Mouse (Mus musculus) CH12F3 (cell line): Measurements from ENCODE around the gene Necab2.

Experiments used
- in situ Hi-C: fragments of 300-500 bp; cut with MboI; formaldehyde crosslinking; loops from 2 replicates; pipeline ENCODE4 v1.14.3; 2020; ENCODE audit warnings: low sequenced_read_pairs

Gene Necab2

DNA sequence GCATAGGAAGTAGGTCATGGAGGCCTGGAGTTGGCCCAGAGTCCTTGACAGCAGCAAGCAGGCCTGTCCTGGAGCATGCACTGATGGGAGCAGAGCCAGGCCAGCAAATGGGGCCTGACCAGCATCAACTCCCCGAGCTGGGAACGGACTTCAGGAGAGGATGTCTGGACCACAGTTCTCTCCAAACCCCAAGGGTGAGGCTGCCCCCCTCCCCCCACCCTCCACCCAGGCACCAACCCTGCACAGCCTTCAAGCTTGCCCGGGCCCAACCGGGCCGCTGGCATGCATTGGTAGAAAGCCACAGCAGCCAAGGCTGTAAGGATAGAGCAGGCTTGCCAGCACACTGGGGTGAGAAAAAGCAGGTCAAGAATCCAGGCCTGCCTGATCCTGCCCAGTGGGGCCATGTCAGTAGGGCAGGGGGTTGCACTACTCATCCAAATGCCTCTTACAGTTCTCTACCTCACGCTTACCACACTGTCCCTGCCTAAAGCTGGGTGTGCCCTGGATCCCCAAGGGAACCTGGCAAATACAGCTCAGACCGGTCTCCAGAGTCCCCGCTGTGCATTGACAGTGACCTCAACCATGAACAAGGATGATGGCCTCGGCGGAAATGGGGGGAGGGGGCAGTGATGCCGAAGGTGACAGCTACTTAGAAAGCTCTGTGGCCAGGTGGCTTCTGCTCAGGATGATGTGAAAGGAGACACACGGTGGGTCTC is 18.7 kb upstream of the Necab2 start:
- in situ Hi-C loops, result no loop called here

DNA sequence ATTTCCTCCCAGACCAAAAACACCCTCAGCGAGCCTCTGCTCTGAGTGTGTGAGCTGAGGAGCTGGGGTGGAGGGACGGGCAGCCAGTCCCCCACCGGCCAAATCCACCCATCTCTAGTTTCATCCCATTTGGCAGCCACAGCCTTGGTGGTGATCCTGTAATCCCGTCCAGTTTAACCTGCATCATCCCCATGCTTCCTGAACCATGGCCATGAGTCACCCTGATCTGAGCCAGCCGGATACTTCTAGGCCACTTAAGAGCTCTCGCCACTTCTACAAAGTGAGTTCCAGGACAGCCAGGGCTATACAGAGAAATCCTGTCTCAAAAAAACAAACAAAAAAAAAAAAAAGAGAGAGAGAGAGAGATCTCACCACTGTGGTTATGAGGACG is 18.2 kb upstream of the Necab2 start:
- in situ Hi-C loops, result no loop called here

DNA sequence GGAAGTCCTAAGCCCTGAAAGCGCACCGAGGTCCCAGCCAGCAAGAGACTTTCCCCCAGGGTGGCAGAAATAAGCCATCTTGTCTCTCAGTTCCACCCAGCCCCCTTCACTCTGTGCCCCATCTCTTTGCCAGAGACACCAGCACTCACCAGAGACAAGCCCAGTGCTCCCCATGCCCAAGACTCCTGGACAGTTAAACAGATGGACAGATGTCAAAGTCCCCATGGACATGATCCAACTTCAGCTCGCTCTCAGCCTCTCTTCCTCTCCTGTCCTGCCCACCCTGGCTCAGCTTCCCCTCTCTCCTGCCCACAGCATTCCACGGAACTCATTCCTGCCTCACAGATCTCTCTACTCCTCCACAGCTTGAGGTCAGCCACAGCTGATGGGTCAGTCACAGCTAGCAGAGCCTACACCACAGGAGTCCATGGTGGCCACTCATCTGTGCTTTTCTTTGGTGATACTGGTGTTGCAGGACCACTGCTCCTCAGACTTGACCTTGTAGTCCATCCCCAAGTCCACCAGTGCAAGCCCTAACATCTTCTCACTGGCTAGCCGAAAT is 17.7 kb upstream of the Necab2 start:
- in situ Hi-C loops, result no loop called here

DNA sequence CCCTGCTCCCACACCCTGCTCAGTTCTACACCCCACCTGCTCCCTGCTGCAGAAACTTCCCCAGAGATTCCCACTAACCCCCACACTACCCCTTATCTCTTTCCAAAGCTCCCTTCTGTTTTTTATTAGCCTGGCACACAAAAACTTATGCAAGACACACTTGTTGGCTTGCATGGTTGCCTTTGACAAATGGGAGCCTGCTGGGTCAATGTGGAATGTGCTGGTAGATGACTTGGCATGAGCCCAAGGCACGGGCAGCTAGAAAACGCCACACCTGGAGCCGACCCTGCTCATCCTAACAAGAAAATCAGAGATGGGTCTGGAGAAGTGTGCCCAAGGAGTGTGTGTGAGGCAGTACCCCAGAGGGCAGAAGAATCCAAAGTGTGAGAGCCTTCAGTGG is 17.0 kb upstream of the Necab2 start:
- in situ Hi-C loops, result no loop called here

DNA sequence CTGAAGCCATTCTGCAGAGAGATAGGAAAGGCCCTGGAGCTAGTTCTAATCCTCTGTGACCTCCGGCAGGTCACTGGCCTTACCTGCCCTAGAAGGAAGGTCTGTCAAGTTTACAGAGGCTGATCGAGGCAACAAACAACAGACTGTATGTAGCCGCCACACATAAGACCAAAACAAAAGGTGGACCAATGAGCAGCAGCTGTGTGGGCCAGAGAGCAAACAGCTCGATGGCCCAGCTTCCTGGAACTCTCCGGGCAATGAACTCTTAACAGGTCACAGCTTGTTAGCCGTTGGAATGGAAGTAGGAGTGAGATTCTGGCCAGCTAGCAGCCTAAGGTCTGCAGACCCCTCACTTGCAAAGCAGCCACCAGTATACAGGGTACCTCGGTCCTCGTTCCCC is 16.3 kb upstream of the Necab2 start:
- in situ Hi-C loops, result loop anchor here (10.0 kb wide), 1 partner anchor 65 kb away; no protein-coding TSS in a partner anchor

DNA sequence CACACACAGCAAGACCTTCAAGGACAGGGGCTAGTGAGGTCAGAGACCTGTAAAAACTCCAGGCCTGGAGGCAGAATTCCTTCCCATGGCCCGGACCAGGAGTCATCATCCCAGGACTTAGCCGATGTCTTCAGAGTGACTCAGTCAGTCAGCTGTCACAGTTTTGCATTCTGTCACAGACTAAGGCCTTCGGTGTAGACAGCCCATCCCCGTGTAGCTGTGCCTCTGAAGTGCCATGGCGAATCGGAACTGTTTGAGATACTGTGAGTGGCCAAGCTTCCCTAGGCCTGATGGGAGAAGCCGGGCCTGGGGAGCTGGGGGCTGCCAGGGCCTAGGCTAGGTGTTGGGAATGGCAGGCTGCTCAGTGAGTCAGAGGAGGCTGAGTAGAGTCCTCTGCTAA is 15.8 kb upstream of the Necab2 start:
- in situ Hi-C loops, result loop anchor here (10.0 kb wide), 1 partner anchor 64 kb away; no protein-coding TSS in a partner anchor

DNA sequence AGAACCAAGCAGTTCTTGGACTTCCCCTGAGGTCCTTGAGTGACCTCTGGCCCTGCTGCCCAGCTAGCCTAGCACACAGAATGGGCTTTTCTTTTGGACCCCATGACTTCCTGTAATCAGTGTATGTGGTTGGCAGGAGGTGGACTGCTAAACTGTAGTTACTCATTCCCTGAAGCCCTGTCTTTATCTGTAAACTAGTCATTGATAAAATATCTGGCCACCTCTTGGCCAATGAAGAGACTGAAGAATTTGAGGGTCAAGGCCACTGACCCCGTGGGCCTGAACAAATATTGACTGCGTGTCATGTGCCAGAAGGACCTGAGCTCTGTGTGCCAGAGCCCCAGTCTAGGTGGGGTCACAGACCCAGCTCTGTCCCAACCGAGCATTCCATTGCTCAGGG is 14.1 kb upstream of the Necab2 start:
- in situ Hi-C loops, result loop anchor here (10.0 kb wide), 1 partner anchor 62 kb away; no protein-coding TSS in a partner anchor

DNA sequence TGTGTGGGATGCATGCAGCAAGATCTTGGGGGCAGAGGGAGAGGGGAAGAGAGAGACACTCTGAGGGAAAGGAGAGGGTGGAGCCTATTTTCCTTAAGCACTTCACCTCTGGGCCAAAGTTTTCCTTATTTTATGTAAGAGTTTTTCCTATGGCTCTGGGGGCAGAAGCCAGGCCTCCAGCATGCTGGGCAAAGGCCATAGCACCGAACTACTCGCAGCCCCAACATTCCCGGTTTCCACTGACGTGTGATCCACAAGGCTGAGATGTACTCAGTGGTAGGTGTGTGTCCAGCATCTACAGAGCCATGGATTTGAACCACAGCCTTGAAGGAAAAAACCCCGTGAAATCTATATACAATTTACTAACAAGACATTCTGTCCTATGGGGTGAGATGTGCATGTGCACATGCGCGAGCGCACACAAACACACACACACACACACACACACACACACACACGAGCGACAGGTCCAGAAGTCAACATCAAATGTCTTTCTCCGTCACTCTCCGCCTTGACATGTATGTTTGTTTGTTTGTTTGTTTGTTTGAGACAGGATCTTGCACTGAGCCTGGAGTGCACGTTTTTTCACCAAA is 12.8 kb upstream of the Necab2 start, which contains the start of gene Osgin1:
Osgin1 (plus strand) TSS at position 543 of the 593 bp plus-strand sequence.
- in situ Hi-C loops, result loop anchor here (10.0 kb wide), 1 partner anchor 61 kb away; no protein-coding TSS in a partner anchor

DNA sequence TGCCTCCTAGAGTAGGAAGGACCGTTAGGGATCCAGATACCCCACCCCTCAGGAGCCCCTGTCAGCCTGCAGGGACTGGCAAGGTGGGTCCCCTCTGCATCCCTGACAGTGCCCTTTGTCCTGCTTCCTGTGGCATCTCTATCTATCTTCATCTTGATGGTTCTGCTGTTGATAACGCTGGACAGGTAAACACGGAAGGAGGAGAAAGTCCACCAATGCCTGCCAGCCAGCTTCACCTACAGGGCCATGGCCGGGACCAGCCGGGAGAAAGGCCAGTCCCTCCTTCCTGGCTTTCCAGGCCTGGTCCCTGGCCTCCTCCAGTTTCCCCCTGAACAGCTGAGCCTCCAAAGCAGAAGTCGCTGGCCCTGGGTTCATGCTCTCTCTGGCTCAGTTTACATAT is 11.9 kb upstream of the Necab2 start:
- in situ Hi-C loops, result loop anchor here (10.0 kb wide), 1 partner anchor 60 kb away; no protein-coding TSS in a partner anchor

DNA sequence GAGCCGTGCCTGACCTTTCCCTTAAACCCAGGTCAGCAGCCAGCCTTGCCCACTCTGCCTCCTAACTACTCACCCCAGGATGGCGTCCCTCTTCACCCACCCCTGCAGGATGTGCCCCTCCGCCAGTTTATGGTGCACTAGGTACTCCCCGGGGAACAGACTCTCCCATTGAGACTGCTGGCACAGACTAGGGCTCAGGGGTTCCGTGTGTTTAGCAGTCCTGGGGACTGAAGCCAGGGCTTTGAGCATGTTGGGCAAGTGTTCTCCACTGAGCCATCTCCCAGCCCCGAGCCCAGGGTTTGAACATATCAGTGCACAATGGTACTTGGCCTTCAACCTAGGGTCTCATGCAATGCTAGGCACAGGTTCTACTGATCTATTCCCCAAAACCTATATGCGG is 11.0 kb upstream of the Necab2 start:
- in situ Hi-C loops, result loop anchor here (10.0 kb wide), 1 partner anchor 59 kb away; no protein-coding TSS in a partner anchor

DNA sequence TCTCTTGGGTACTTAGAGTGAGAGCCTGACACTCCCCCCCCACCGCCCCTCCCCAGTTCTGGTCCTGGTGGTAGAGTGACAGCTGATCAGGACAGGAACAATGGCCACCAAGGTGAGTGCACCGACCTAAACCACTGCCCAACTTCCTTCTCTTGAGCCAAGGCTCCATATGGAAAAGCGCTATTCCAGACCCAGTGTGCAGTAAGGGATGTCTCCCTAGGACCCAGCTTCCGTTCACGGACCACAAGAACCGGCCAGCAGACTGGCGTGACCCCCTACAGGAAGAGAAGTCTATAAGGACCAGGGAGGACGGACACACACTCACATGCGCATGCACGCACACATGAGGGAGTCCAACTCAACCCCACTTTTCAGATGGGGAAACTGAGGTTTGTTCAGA is 10.2 kb upstream of the Necab2 start:
- in situ Hi-C loops, result loop anchor here (10.0 kb wide), 1 partner anchor 58 kb away; no protein-coding TSS in a partner anchor

DNA sequence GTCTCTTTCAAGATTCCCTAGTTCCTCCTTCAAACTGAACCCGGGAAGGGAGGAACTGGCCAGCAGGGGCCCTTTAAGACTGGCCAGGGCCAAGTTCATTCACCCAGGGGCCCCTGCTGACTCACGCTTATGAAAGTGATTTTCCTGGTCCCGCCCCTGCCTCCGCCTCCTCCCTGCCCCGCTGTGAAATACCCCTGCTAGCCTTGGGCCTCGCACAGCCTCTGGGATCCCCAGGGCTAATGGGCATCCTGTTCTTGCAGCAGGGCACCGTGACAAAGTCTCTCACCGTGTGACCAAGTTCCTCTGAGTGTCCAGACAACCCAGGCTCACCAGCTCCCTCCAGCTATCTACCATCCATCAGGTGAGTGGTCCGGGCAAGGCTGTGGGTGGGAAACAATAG is 9.6 kb upstream of the Necab2 start:
- in situ Hi-C loops, result loop anchor here (10.0 kb wide), 1 partner anchor 58 kb away; no protein-coding TSS in a partner anchor

DNA sequence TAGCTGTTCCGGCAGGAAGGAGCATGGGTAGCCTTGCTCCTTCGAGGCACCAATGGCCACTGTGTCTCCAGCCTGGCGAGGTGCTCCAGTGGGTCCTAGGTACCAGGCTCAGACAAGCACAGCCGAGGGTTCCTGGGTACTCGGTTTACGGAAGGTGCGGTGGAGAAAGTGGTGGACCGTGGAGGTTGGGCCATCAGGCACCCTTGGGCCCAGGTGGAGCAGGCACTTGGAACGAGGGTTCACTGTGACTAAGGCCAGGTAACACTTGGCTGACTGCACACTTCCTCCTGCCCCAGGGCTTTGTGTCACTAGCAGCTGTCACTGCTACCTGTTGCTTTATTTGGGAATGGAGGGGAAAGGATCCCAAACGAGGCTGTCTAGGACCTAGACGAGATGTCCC is 9.0 kb upstream of the Necab2 start:
- in situ Hi-C loops, result loop anchor here (10.0 kb wide), 1 partner anchor 57 kb away; no protein-coding TSS in a partner anchor

DNA sequence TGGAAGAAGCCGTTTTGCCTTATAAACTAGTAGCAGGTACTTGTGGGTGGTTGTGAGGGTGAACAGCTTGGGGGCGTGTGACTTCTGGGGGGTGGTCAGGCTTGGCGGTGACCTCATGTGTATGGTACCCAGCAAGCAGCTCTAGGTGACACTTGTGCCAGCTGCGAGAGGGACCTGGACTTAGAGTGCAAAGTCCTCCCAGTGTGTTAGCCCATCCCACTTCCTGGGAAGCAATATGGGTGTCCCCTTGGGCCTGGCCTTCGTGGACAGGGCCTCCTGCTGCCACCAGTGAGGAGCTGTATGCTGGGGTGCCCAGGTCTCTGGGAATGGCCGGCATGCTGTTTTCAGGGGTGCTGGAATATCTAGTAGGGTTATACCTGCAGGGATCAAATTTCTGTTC is 7.6 kb upstream of the Necab2 start:
- in situ Hi-C loops, result loop anchor here (10.0 kb wide), 1 partner anchor 56 kb away; no protein-coding TSS in a partner anchor

DNA sequence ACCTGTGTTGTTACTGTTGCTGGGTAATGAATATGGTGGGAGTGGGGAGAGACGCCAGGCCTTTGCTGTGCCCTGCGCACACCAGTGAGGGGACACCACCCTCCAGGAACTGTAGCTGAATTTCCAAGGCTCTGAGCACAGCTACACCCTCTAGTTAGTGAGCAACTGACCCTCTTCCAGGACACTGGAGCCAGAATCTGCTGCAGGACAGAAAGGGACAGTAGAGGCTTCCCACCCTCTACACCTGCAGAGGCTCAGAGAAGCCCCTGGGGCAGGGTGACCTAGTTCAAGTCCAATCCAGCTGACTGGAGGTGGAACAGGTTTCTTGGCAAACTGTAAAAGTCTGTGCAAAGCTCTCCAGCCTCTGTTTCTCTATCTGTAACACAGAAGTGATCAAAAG is 7.1 kb upstream of the Necab2 start:
- in situ Hi-C loops, result loop anchor here (10.0 kb wide), 1 partner anchor 55 kb away; no protein-coding TSS in a partner anchor

DNA sequence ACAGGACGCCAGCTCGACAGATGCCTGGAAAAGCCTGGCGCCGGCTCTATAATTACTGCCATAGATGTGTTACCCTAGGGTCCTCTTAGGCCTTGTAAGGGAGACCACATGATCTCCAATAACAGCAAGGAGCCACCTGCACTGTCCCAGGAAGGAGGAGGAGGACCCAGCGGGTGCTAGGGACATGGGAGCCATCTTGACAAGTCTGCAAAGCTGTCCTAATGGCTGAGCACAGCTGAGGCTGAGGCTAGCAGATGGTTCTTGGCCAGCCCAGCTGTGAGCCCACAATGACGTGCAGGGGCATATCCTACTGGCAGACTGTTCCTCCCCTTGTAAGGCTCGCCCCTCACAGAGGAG is 6.6 kb upstream of the Necab2 start:
- in situ Hi-C loops, result loop anchor here (10.0 kb wide), 1 partner anchor 55 kb away; no protein-coding TSS in a partner anchor

DNA sequence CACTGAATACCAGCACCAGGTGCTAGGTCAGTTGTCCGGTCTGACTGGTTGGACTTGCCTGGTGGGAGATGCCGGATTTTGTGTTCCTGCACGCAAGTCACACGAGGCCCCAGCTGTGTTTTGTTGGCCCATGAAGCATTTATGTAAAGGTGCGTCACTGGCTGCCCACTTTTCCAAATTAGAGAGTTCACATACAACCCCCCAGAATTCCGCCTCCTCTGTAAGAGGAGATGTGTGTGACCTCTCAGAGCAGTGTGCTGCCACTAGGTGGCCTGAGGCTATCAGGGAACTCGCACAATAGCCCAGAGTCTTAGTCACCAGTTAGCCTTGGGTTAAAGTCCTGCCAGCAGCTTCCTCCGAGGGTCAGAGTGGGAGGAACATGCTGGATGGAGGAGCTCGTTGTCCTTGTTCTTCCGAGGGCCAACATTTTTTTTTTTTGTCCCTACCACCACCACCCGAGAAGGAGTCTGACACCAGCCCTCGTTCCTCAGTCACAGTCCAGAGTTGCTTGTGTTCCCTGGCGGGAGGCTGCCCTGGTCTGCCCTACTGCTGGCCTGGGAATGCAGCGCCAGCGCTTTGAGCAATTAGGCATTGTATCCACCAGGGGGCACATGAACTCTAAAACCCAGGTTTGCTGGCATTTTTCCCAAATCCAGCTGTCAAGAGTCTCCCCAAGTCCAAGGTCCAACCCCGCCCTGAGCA is 6.1 kb upstream of the Necab2 start:
- in situ Hi-C loops, result no loop called here

DNA sequence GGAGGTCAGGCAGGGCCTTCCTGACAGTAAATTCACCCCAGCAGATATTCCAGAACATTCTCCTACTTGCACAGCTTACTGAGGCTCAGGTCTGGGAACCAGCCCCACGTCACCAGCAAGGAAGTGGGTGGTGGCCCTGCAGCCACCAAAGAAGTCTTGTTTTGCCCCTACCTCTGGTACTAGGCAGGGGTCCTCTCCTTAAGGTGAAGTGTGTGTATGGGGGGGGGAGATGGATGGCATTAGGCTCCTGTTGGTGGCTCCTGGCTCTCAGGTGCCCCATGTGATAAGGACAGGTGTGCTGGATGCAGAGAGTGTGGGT is 5.6 kb upstream of the Necab2 start:
- in situ Hi-C loops, result no loop called here

DNA sequence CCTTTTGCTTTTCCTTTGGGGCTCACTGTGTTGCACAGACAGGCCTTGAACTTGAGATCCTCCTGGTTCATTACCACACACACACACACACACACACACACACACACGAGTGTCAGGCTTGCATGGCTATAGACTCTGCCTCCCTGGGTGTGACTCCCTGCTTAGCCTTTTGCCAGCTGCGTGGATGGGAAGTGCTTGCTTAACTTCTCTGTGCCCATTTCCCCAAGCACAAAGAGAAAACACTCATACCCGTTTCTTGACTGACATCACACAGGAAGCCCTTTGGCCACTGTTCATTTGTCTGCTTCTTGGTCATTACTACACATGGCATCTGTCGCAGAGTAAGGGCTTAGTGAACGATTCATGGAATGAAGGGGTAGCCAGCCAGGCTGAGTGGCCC is 4.5 kb upstream of the Necab2 start:
- in situ Hi-C loops, result no loop called here

DNA sequence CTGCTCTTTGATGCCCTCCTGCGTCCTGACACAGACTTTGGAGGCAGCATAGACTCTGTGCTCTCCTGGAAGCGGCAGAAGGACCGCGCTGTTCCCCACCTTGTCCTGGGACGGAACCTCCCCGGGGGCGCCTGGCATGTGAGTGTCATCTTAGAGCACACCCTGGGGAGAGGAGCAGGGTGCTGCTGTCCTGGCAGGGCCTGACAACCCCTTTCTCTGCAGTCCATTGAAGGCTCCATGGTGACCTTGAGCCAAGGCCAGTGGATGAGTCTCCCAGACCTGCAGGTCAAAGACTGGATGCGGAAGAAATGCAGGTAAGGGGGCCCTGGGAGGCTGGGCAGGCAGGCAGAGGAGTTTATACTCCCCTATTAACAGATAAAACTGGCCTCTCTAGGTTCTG is 3.5 kb upstream of the Necab2 start:
- in situ Hi-C loops, result no loop called here
